Mouse (Mus musculus) CH12.LX (cell line): ENCODE data around the gene Bcl11a. TPM values are rescaled to one million over a fixed set of nuclear protein-coding genes. Genes with fewer than 3 reads are reported as not detected.

Experiments
- DNase-seq: peaks from one replicate; pipeline ENCODE4 v3.0.0-alpha.2; 2013; ENCODE audit errors: extremely low read depth
- H3K27ac ChIP-seq: 2 replicates; pipeline ENCODE4 v1.5.1; 2012; ENCODE audit warnings: low read depth, mild to moderate bottlenecking, control low read depth, moderate library complexity; ENCODE audit not compliant: insufficient read depth
- H3K27me3 ChIP-seq: replicated peaks from 2 replicates; pipeline ENCODE3; 2012; ENCODE audit warnings: inconsistent platforms
- H3K36me3 ChIP-seq, 2 experiments: replicated peaks in 1 of 2; 2 replicates each; pipeline versions ENCODE3 to v1.6.1; 2012; ENCODE audit warnings: inconsistent platforms in 1 of 2, low read length in 1 of 2, mild to moderate bottlenecking in 1 of 2, mixed read lengths in 1 of 2, moderate library complexity in 1 of 2; ENCODE audit not compliant: control insufficient read depth in 1 of 2, insufficient read depth in 1 of 2
- H3K4me1 ChIP-seq, 2 experiments: 2 replicates each; pipeline ENCODE4 v1.6.1; 2012; ENCODE audit warnings: inconsistent platforms in 1 of 2, moderate library complexity in 1 of 2; ENCODE audit not compliant: insufficient read depth in 2 of 2, control insufficient read depth in 1 of 2
- H3K4me2 ChIP-seq: 2 replicates; pipeline ENCODE4 v1.6.1; 2012; ENCODE audit warnings: low read depth, mild to moderate bottlenecking, control low read depth; ENCODE audit not compliant: poor library complexity, insufficient read depth, severe bottlenecking
- H3K4me3 ChIP-seq, 3 experiments: fragments of 150-350 bp in 1 of 3; sonication (generic) in 1 of 3; replicated peaks in 1 of 3; 2 replicates each; pipeline versions ENCODE3 to v1.5.1; 2011 to 2012; ENCODE audit warnings: low read depth in 2 of 3, low read length in 2 of 3, mild to moderate bottlenecking in 2 of 3, moderate library complexity in 2 of 3, control low read depth in 1 of 3, improper control_type of control experiment in 1 of 3, inconsistent platforms in 1 of 3, mixed read lengths in 1 of 3; ENCODE audit not compliant: poor library complexity in 1 of 3
- H3K79me2 ChIP-seq: replicated peaks from 2 replicates; pipeline ENCODE4 v1.6.1; 2012; ENCODE audit warnings: mild to moderate bottlenecking, moderate library complexity; ENCODE audit not compliant: control insufficient read depth, poor library complexity, insufficient read depth, severe bottlenecking; ENCODE audit errors: extremely low read depth
- H3K9ac ChIP-seq: 2 replicates; pipeline ENCODE4 v1.6.1; 2012; ENCODE audit warnings: low read depth, mild to moderate bottlenecking, control low read depth, moderate library complexity; ENCODE audit not compliant: insufficient read depth
- H3K9me3 ChIP-seq: replicated peaks from 2 replicates; pipeline ENCODE3; 2012; ENCODE audit warnings: low read length, inconsistent platforms, mixed read lengths
- CTCF ChIP-seq, 2 experiments: IDR thresholded peaks in 1 of 2; conservative IDR thresholded peaks in 1 of 2; 2 replicates each; pipeline ENCODE4 v1.5.1; 2011 to 2012; ENCODE audit warnings: low read depth in 2 of 2, low read length in 2 of 2, improper control_type of control experiment in 1 of 2, inconsistent platforms in 1 of 2, mild to moderate bottlenecking in 1 of 2, moderate library complexity in 1 of 2
- E2F4 ChIP-seq: IDR thresholded peaks from 2 replicates; pipeline ENCODE4 v1.6.1; 2011; ENCODE audit warnings: low read depth, low read length, improper control_type of control experiment; ENCODE audit not compliant: insufficient replicate concordance
- EP300 ChIP-seq: IDR thresholded peaks from 2 replicates; pipeline ENCODE4 v1.6.1; 2011; ENCODE audit warnings: low read length, improper control_type of control experiment
- ETS1 ChIP-seq: conservative IDR thresholded peaks from 2 replicates; pipeline ENCODE4 v1.6.1; 2012; ENCODE audit warnings: low read depth, mild to moderate bottlenecking, inconsistent platforms, low read length, improper control_type of control experiment, moderate library complexity
- IRF4 ChIP-seq: IDR thresholded peaks from 2 replicates; pipeline ENCODE4 v1.6.1; 2014; ENCODE audit warnings: low read depth, mild to moderate bottlenecking, inconsistent platforms, low read length, improper control_type of control experiment
- JUN ChIP-seq: IDR thresholded peaks from 2 replicates; pipeline ENCODE4 v1.6.1; 2011; ENCODE audit warnings: low read depth, mild to moderate bottlenecking, low read length, improper control_type of control experiment, moderate library complexity; ENCODE audit not compliant: insufficient read depth
- KAT2A ChIP-seq: IDR thresholded peaks from 2 replicates; pipeline ENCODE4 v1.6.1; 2012; ENCODE audit warnings: low read length, improper control_type of control experiment, inconsistent platforms; ENCODE audit not compliant: insufficient replicate concordance
- MAFK ChIP-seq: IDR thresholded peaks from 2 replicates; pipeline ENCODE4 v1.6.1; 2011; ENCODE audit warnings: low read length, improper control_type of control experiment; ENCODE audit not compliant: insufficient replicate concordance
- NELFE ChIP-seq: IDR thresholded peaks from 2 replicates; pipeline ENCODE4 v1.6.1; 2011; ENCODE audit warnings: low read depth, low read length, improper control_type of control experiment
- NRF1 ChIP-seq: IDR thresholded peaks from 2 replicates; pipeline ENCODE4 v1.6.1; 2014; ENCODE audit warnings: low read depth, mild to moderate bottlenecking, inconsistent platforms, low read length, improper control_type of control experiment, moderate library complexity
- PAX5 ChIP-seq: IDR thresholded peaks from 2 replicates; pipeline ENCODE4 v1.6.1; 2012; ENCODE audit warnings: low read length, inconsistent platforms, mixed read lengths
- TBP ChIP-seq: conservative IDR thresholded peaks from 2 replicates; pipeline ENCODE4 v1.6.1; 2011; ENCODE audit warnings: low read depth, low read length, improper control_type of control experiment
- TCF12 ChIP-seq: IDR thresholded peaks from 2 replicates; pipeline ENCODE4 v1.6.1; 2014; ENCODE audit warnings: low read depth, mild to moderate bottlenecking, inconsistent platforms, low read length, improper control_type of control experiment
- UBTF ChIP-seq: IDR thresholded peaks from 2 replicates; pipeline ENCODE4 v1.6.1; 2012; ENCODE audit warnings: low read depth, mild to moderate bottlenecking, inconsistent platforms, low read length, improper control_type of control experiment, moderate library complexity
- dilution Hi-C: fragments of 300-500 bp; cut with MboI; formaldehyde crosslinking; loops from 2 replicates; pipeline ENCODE4 v1.14.3; 2020; ENCODE audit warnings: low sequenced_read_pairs; ENCODE audit not compliant: extremely low pct_unique_long_range_greater_than_20kb, extremely low pct_ligation_motif_present
- in situ Hi-C: fragments of 300-500 bp; cut with MboI; formaldehyde crosslinking; loops from 3 replicates; pipeline ENCODE4 v1.14.3; 2019; ENCODE audit warnings: low sequenced_read_pairs, low pct_ligation_motif_present, low pct_unique_long_range_greater_than_20kb, mixed read lengths
- polyA plus RNA-seq: library from polyadenylated mRNA; unstranded; fragments of >175 nt; gene quantifications from 2 replicates; pipeline ENCODE4 v1.2.1, GENCODE M21; 2012; ENCODE audit warnings: low read depth; ENCODE audit not compliant: insufficient read length
- total RNA-seq, 2 experiments: library from RNA; depleted of rRNA; stranded (reverse); fragments of 300-350 nt in 1 of 2; fragments of >200 nt in 1 of 2; gene quantifications; 2 replicates each; pipeline ENCODE4 v1.2.3; 2012 to 2014

Gene Bcl11a
- total and polyA plus RNA-seq, 3 experiments: 6.8 to 57.9 (median 13.9) TPM

- Histone ChIP-seq H3K27ac (peak overlapping the region; percentile 38; the same call in 1 of the 2 replicates), H3K4me3 (no peak overlapping the region), H3K27me3 (no peaks in the 10 kb centered on the region), H3K4me1 (peaks cover 27 to 99% of the 10 kb centered on the region in 2 experiments), H3K79me2 (no peaks in the 10 kb centered on the region), H3K36me3 (peaks cover 0 to 58% of the 10 kb centered on the region in 2 experiments), H3K9ac (no peak overlapping the region), H3K9me3 (peaks cover 7% of the 10 kb centered on the region), H3K4me2 (no peak overlapping the region)
- DNase-seq: peak; percentile 54
- TF ChIP-seq JUN: no peak
- no peak for TF ChIP-seq EP300
- TF ChIP-seq MAFK: no peak
- TF ChIP-seq CTCF (conservative IDR thresholded peaks at IDR 0.05 in 1 of 2, IDR thresholded peaks at IDR 0.05 in 1 of 2; ENCODE audit: low read depth in 2 of 2, low read length in 2 of 2): no peak
- TF ChIP-seq PAX5: no peak
- no peak for TF ChIP-seq E2F4
- TF ChIP-seq TCF12: no peak
- TF ChIP-seq ETS1: no peak
- TF ChIP-seq TBP: no peak
- TF ChIP-seq UBTF: no peak
- no peak for TF ChIP-seq IRF4
- TF ChIP-seq NRF1: no peak
- no peak for TF ChIP-seq NELFE
- dilution Hi-C loops (no loop called here), in situ Hi-C loops (no loop called here)
These were observed 61.6 kb downstream of the Bcl11a start for GRCm38 (mm10) chr11:24139432-24139831.

GRCm38 (mm10) chr11:24139952-24140351 lies 62.1 kb downstream of the Bcl11a start:
- peaks cover 0 to 57% of the 10 kb centered on the region in 2 experiments for H3K36me3 ChIP-seq
- H3K4me3 ChIP-seq: no peak overlapping the region
- peaks cover 30 to 100% of the 10 kb centered on the region in 2 experiments for H3K4me1 ChIP-seq
- no peak overlapping the region for H3K4me2 ChIP-seq
- in situ Hi-C loops: loop anchor here (5.0 kb wide), 1 partner anchor 53 kb away; no protein-coding TSS in a partner anchor
- TF ChIP-seq CTCF (conservative IDR thresholded peaks at IDR 0.05 in 1 of 2, IDR thresholded peaks at IDR 0.05 in 1 of 2; ENCODE audit: low read depth in 2 of 2, low read length in 2 of 2) (peak; percentile 29 to 40), KAT2A (no peak)
- H3K27ac ChIP-seq: no peak overlapping the region; the same call in 1 of the 2 replicates
- H3K79me2 ChIP-seq: no peaks in the 10 kb centered on the region
- no peak for DNase-seq
- no peak overlapping the region for H3K9ac ChIP-seq
- dilution Hi-C loops: no loop called here
- no peaks in the 10 kb centered on the region for H3K27me3 ChIP-seq
- peaks cover 7% of the 10 kb centered on the region for H3K9me3 ChIP-seq
